Mouse (Mus musculus) MN1 (cell line): ENCODE measurements around the gene Olfr1555-ps1.
"Not testable (repeated sequence)": the region's sequence is repeated elsewhere in the genome, so short reads cannot be mapped to it uniquely, and the experiment has no call there.

ENCODE experiments used
- DNase-seq: peaks from one replicate; pipeline ENCODE4 v3.0.0-alpha.2; 2016; ENCODE audit warnings: low spot score

The Olfr1555-ps1 gene

DNA sequence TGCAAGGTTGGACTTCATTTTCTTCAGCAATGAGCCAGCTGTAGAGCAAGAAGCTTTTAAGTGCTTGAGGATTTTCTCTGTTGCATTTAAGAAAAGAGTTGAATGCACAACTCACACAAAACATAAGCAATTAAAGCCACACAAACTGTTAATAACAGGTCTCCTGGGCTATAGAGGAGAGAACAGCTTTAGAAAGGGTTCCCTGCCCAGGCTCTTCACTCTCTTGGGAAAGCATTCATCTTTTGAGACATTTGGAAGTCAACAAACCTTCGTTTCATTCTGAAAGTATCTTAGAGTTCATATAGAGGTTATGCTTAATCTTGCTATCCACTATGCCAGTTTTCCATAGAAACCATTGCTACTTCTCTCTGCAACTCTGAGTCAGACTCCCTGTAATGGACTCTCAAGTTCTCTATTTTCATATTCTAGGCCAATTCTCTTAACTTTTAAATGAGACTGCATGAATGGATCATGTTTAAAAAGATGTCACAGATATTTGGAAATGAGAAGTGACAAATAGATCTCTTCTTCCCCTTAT, at the start of gene Olfr1555-ps1:
Gene Olfr1555-ps1 (minus strand): TSS at position 51 of the 538 bp plus-strand sequence.
- DNase-seq, result not testable (repeated sequence)

DNA sequence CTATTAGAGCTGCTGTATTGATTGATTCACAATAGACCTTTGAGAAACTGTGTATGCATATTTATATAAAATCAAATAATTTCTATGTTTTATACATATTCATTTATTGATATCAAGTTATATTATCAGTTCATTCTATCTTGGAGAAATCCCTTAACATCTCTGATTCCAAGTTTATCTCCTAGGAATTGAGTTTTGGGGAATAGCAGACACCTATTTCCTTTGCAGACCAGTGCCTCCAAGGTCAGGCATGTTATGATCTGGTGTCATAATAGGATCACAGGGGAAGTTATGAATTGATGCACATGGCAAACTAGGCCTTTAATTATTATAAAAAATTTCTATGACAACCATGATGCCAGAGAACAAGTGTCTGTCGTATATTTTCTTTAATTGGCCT, 30.4 kb upstream of the Olfr1555-ps1 start, which contains the start of gene Olfr1431:
Gene Olfr1431 (plus strand): TSS at position 301 of the 400 bp plus-strand sequence.
- no peak for DNase-seq

DNA sequence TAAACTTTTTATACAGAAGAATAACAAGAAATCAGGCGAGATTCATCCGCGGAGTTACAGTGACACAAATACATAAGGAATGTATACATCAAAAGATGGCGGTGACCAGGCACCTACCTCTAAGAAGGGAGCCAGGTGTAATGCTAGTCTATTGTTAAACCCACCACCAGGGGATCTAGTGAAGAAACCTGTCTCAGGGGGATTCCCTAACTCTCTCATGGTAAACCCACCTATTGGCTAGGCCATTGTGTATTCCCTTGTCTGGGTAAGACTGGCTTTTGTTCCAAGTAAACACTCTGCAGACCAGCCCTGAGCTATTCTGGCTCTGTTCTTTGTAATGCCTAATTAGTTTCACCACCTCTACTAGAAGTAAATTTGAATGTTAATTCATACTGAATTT, 29.2 kb upstream of the Olfr1555-ps1 start:
- DNase-seq, result not testable (repeated sequence)

DNA sequence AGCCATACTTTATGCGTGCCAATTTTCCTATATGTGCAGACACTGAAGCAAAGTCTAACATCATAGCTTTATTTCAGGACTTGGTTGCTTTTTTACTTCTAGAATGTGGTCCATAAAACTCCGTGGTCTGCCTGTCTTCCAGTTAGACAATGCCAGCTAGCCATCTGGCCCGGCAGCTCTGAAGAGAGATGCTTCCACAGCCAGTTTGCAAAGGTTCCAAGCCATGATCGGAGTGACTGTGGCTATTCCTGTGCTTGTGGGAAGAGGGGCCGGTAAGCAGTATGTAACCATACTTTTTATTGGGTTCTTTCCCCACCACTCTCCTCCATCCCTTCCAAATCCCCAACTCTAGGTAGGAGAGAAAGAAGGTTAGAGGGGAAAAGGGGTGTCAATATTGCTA, 5.5 kb upstream of the Olfr1555-ps1 start:
- DNase-seq, result not testable (repeated sequence)

DNA sequence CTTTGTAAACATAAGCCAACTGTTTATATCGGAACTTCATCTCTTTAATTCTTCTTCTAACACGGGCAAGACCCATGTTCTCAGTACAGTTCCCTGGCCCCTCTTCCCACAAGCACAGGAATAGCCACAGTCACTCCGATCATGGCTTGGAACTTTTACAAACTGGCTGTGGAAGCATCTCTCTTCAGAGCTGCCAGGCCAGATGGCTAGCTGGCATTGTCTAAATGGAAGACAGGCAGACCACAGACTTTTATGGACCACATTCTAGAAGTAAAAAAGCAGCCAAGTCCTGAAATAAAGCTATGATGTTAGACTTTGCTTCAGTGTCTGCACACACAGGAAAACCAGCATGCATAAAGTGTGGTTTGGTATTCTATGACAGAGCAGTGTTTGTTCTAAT, 24.5 kb downstream of the Olfr1555-ps1 start:
- no peak for DNase-seq

DNA sequence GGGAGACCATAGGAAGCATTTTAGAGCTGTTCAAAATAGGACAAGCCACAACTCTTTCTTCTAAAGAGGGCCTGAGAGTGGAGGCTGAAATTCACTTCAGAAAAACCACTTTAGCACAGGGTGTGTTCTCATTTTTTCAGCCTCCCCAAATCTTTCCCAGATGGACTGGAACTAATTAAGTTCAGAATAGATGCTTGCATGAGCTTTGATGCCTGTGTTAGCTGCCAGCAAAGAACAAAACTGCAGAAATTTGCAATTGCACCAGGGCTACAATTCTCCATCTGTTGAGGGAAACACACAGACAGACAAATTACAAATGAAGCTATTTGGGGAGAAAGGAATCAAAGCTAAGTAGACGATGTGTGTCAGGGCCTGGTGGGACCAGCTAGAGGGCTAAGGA, 26.6 kb downstream of the Olfr1555-ps1 start:
- no peak for DNase-seq

DNA sequence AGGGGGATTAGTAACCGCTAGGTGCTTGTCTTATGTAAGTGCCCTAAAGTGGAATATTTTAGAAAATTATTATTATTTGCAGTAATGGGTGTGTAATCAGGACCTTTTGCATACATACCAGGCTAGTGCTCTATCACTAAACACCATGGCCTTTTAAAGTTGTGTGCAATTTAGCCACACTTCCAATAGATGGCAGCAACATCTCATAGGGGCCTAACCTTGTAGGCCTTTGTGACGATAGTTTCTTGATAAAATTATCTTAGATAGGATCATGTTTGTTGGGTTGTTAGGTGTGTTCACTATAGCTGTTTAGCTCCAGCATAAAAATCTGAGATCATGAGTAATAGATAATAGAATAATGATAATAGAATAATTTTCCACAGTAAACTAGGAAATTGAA, 35.6 kb downstream of the Olfr1555-ps1 start:
- no peak for DNase-seq

DNA sequence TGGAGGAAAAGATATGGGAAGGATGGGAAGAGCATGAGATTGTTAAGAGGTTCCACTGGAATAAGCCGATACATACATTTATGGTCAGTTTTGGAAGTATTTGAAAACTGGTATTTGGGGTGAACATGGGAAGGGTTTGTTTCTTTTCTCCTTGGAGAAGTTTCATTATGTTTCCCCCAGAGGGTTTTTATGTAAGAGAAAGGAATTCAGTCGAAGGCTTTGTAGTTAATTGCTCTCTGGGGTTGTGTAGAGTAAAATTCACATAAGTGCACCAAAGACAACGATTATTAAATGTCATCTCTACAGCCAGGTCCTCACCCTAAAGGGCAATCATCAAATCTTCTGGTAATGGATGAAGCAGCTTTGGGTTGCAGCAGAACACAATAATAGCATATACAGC, 46.8 kb downstream of the Olfr1555-ps1 start, which contains the start of gene Olfr76:
Gene Olfr76 (minus strand): TSS at position 101 of the 400 bp plus-strand sequence.
- DNase-seq, result no peak

DNA sequence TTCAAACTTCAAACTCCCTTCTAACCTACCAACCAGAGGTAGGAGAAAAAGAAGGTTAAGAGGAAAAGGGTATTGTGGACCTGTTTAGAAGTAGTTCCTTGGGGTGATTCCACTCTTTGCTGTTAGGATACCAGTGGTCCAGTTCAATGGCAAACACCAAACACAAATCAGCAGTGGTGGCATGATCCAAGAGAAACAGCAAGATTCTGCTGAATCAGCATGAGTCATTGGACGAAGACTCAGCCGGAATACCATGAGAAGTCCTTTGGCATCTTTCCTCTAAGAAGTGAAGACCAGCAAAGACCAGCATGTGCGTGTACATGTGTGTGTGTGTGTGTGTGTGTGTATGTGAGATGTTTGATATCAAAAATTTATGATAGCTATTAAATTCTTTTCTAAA, 53.4 kb downstream of the Olfr1555-ps1 start:
- no peak for DNase-seq

DNA sequence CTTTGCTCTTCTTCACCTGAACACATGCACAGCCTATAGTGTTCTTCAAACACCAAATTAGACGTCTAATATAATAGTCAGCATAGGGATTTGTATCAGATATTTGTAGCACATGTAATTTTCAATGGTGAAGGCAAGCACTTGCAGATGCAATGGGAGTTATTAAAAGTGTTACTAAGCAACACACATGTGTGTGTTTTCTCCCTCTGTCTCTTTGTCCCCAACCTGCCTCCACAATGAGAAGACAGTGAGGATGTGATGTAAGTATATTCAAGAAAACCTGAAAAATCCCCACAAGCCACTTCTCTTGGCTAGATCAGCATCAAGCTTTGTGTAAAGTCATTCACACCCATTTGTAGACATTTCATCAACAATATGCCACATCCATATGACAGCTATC, 54.1 kb downstream of the Olfr1555-ps1 start, which contains the start of gene Olfr1428:
Gene Olfr1428 (minus strand): TSS at position 101 of the 400 bp plus-strand sequence.
- no peak for DNase-seq
